Mouse (Mus musculus): ENCODE measurements around the gene Ube2k.

DNA sequence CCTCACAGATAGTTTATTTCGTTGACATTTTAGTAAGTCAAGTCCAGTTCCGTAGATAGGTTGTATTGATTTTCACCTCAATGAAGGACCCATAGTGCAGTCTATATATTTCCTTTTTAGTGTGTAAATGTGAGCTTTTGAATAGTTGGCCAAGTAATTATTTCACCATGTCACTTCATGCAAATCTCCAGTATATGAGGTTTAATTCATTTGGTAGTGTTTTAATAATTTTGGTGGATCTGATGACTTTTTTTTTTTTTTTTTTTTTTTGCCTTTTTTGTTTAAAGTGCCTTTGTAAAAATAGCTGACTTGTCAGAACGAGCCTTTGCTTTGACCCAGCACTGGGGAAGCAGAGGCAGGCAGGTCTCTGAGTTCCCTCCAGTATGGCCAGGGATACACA, 2.8 kb downstream of the Ube2k start:
- TF ChIP-seq CTCF (IDR thresholded peaks at IDR 0.05): no peak
- TF ChIP-seq EP300 (IDR thresholded peaks at IDR 0.05; ENCODE audit: insufficient read depth, low read depth, low read length): no peak
- TF ChIP-seq POLR2A (IDR thresholded peaks at IDR 0.05; ENCODE audit: insufficient read depth, low read depth, low read length): no peak

Measured in heart, adult 2 months (tissue).